Mouse (Mus musculus) forebrain, embryonic 11.5 days (tissue): Measurements from ENCODE around the gene Cckar. TPM values are rescaled to one million over a fixed set of nuclear protein-coding genes. Genes with fewer than 3 reads are reported as not detected.

ENCODE experiments used
- ATAC-seq: fragments of 200-750 bp; cut with Nextera tagmentation; replicated peaks from 2 replicates; pipeline ENCODE4 v1.8.0; 2017; ENCODE audit warnings: moderate TSS enrichment; ENCODE audit not compliant: low FRiP score
- DNase-seq: peaks from one replicate; pipeline ENCODE4 v3.0.0-alpha.2; 2017; ENCODE audit warnings: low spot score
- H3K27ac ChIP-seq: fragments of 300-500 bp; sonication (generic); 2 replicates; pipeline ENCODE4 v1.5.1; 2014; ENCODE audit warnings: low read depth, low read length
- H3K27me3 ChIP-seq: fragments of 300-500 bp; sonication (generic); 2 replicates; pipeline ENCODE4 v1.6.1; 2014; ENCODE audit warnings: mild to moderate bottlenecking, low read length, mixed read lengths; ENCODE audit not compliant: control insufficient read depth, insufficient read depth
- H3K36me3 ChIP-seq: fragments of 300-500 bp; sonication (generic); 2 replicates; pipeline ENCODE4 v1.6.1; 2014; ENCODE audit warnings: mild to moderate bottlenecking, low read length, moderate library complexity, mixed read lengths; ENCODE audit not compliant: control insufficient read depth, insufficient read depth
- H3K4me1 ChIP-seq: fragments of 300-500 bp; sonication (generic); replicated peaks from 2 replicates; pipeline ENCODE4 v1.6.1; 2014; ENCODE audit warnings: low read length, mixed read lengths; ENCODE audit not compliant: control insufficient read depth, insufficient read depth
- H3K4me2 ChIP-seq: fragments of 300-500 bp; sonication (generic); 2 replicates; pipeline ENCODE4 v1.6.1; 2014; ENCODE audit warnings: low read depth, mild to moderate bottlenecking, low read length, moderate library complexity, mixed read lengths; ENCODE audit not compliant: severe bottlenecking
- H3K4me3 ChIP-seq: fragments of 300-500 bp; sonication (generic); 2 replicates; pipeline ENCODE4 v1.5.1; 2014; ENCODE audit warnings: low read depth, low read length
- H3K9ac ChIP-seq: fragments of 300-500 bp; sonication (generic); 2 replicates; pipeline ENCODE4 v1.6.1; 2014; ENCODE audit warnings: low read length
- H3K9me3 ChIP-seq: fragments of 300-500 bp; sonication (generic); 2 replicates; pipeline ENCODE4 v1.6.1; 2016; ENCODE audit warnings: low read length, mixed read lengths; ENCODE audit not compliant: control insufficient read depth
- WGBS: fragments of 180-500 bp; shearing (Covaris S2); extraction: QIAGEN DNeasy Blood & Tissue Kit; methylation state at CpG from one replicate; pipeline ENCODE4 v1.1.7; 2014; 5-methylcytosine and 5-hydroxymethylcytosine counted together
- polyA plus RNA-seq: library from polyadenylated mRNA; unstranded; fragments of >200 nt; fragmentation: Nextera tagmentation; extraction: Ambion mirVana; gene quantifications from 2 replicates; pipeline ENCODE4 v1.2.1, GENCODE M21; 2014

Cckar gene
- polyA plus RNA-seq: 1.9 and 2.9 TPM in 2 replicates

- Histone ChIP-seq H3K27ac (peak within 1 kb of the TSS; percentile 48), H3K9me3 (no peaks in the 10 kb centered on the region), H3K4me3 (no peak within 1 kb of the TSS), H3K9ac (no peak within 1 kb of the TSS), H3K36me3 (no peaks in the 10 kb centered on the region), H3K4me2 (peak within 1 kb of the TSS; percentile 18; the same call in 1 of the 2 replicates), H3K27me3 (no peaks in the 10 kb centered on the region), H3K4me1 (peaks cover 10% of the 10 kb centered on the region; the same call in 1 of the 2 replicates)
- DNase-seq (peak; percentile 70), ATAC-seq (peak; percentile 89)
- WGBS: 29% methylated on average over 11 of the region's 11 CpGs
Measured at GRCm38 (mm10) chr5:53707235-53708177, at the start of gene Cckar. Gene Cckar (minus strand): TSS chr5:53707705.

- ATAC-seq: no peak
- 86% methylated on average over 2 of the region's 2 CpGs for WGBS
- H3K27me3 ChIP-seq: no peaks in the 10 kb centered on the region
Measured at GRCm38 (mm10) chr5:53744061-53744460, 36.6 kb upstream of the Cckar start.

GRCm38 (mm10) chr5:53732933-53733332 is 25.4 kb upstream of the Cckar start:
- 81% methylated on average over 10 of the region's 10 CpGs for WGBS
- no peak overlapping the region for H3K9ac ChIP-seq
- H3K27me3 ChIP-seq: no peaks in the 10 kb centered on the region
- no peaks in the 10 kb centered on the region for H3K4me1 ChIP-seq
- no peak for ATAC-seq
- H3K27ac ChIP-seq: no peak overlapping the region
- no peak for DNase-seq
- H3K4me2 ChIP-seq: no peak overlapping the region
- no peaks in the 10 kb centered on the region for H3K9me3 ChIP-seq
- no peak overlapping the region for H3K4me3 ChIP-seq
- H3K36me3 ChIP-seq: no peaks in the 10 kb centered on the region

More at GRCm38 (mm10) chr5:53744061-53744460, 36.6 kb upstream of the Cckar start:
- Histone ChIP-seq H3K9me3 (no peaks in the 10 kb centered on the region), H3K27ac (no peak overlapping the region), H3K4me2 (no peak overlapping the region), H3K4me3 (no peak overlapping the region), H3K9ac (no peak overlapping the region), H3K36me3 (no peaks in the 10 kb centered on the region), H3K4me1 (no peaks in the 10 kb centered on the region)
- DNase-seq: no peak

GRCm38 (mm10) chr5:53727606-53728005 is 20.1 kb upstream of the Cckar start:
- Histone ChIP-seq H3K4me3 (no peak overlapping the region), H3K36me3 (no peaks in the 10 kb centered on the region), H3K4me1 (no peaks in the 10 kb centered on the region), H3K9ac (no peak overlapping the region), H3K4me2 (no peak overlapping the region), H3K27ac (no peak overlapping the region), H3K9me3 (no peaks in the 10 kb centered on the region), H3K27me3 (no peaks in the 10 kb centered on the region)
- WGBS: 89% methylated on average over 3 of the region's 3 CpGs
- no peak for ATAC-seq
- DNase-seq: no peak

GRCm38 (mm10) chr5:53726011-53726410 is 18.5 kb upstream of the Cckar start:
- Histone ChIP-seq H3K27me3 (no peaks in the 10 kb centered on the region), H3K27ac (no peak overlapping the region), H3K36me3 (no peaks in the 10 kb centered on the region), H3K4me1 (no peaks in the 10 kb centered on the region), H3K9ac (no peak overlapping the region), H3K4me2 (no peak overlapping the region), H3K9me3 (no peaks in the 10 kb centered on the region), H3K4me3 (no peak overlapping the region)
- 63% methylated on average over 5 of the region's 5 CpGs for WGBS
- no peak for DNase-seq
- no peak for ATAC-seq

GRCm38 (mm10) chr5:53716462-53716861 is 9.0 kb upstream of the Cckar start:
- ATAC-seq (no peak), DNase-seq (no peak)
- Histone ChIP-seq H3K4me3 (no peak overlapping the region), H3K27ac (no peak overlapping the region), H3K36me3 (no peaks in the 10 kb centered on the region), H3K4me1 (no peaks in the 10 kb centered on the region), H3K9me3 (no peaks in the 10 kb centered on the region), H3K9ac (no peak overlapping the region), H3K27me3 (no peaks in the 10 kb centered on the region), H3K4me2 (no peak overlapping the region)
- 80% methylated on average over 5 of the region's 5 CpGs for WGBS

- H3K4me3 ChIP-seq: no peak overlapping the region
- H3K27me3 ChIP-seq: no peaks in the 10 kb centered on the region
- DNase-seq (no peak), ATAC-seq (no peak)
- H3K4me2 ChIP-seq: no peak overlapping the region
- H3K9me3 ChIP-seq: no peaks in the 10 kb centered on the region
- WGBS: 68% methylated on average over 9 of the region's 9 CpGs
- H3K27ac ChIP-seq: no peak overlapping the region
- no peaks in the 10 kb centered on the region for H3K36me3 ChIP-seq
- peaks cover 9% of the 10 kb centered on the region; the same call in 1 of the 2 replicates for H3K4me1 ChIP-seq
- H3K9ac ChIP-seq: no peak overlapping the region
Measured at GRCm38 (mm10) chr5:53711277-53711676, 3.8 kb upstream of the Cckar start.

- peaks cover 10% of the 10 kb centered on the region; the same call in 1 of the 2 replicates for H3K4me1 ChIP-seq
- peak; percentile 57 for ATAC-seq
- no peak for DNase-seq
- peak overlapping the region; percentile 38; the same call in 1 of the 2 replicates for H3K27ac ChIP-seq
- H3K4me3 ChIP-seq: no peak overlapping the region
- no peak overlapping the region; the same call in 1 of the 2 replicates for H3K4me2 ChIP-seq
- H3K9ac ChIP-seq: no peak overlapping the region
- no peaks in the 10 kb centered on the region for H3K9me3 ChIP-seq
- H3K36me3 ChIP-seq: no peaks in the 10 kb centered on the region
- 25% methylated on average over 4 of the region's 4 CpGs for WGBS
- H3K27me3 ChIP-seq: no peaks in the 10 kb centered on the region
Measured at GRCm38 (mm10) chr5:53708191-53708590, 686 bp upstream of the Cckar start.
